Mouse (Mus musculus) spleen, adult 2 months (tissue): ENCODE results near the gene Cyb5d2. TPM values are rescaled to one million over a fixed set of nuclear protein-coding genes. Genes with fewer than 3 reads are reported as not detected.
A peak's percentile ranks its signal among the peaks of the same experiment; 100 is the strongest.

Source experiments
- DNase-seq, 2 experiments: peaks; one replicate each; pipeline versions ENCODE4 v3.0.0 to v3.0.0-alpha.2; 2012 to 2021; ENCODE audit warnings: low spot score in 2 of 2, low read depth in 1 of 2
- H3K27ac ChIP-seq: fragments of 200-500 bp; 2 replicates; pipeline ENCODE4 v1.5.1; 2012; ENCODE audit warnings: low read length, inconsistent platforms; ENCODE audit not compliant: insufficient read depth
- H3K27me3 ChIP-seq: fragments of 200-500 bp; 2 replicates; pipeline ENCODE4 v1.6.1; 2012; ENCODE audit warnings: mild to moderate bottlenecking, moderate library complexity, low read length, inconsistent platforms; ENCODE audit not compliant: control insufficient read depth, insufficient read depth
- H3K36me3 ChIP-seq: fragments of 200-500 bp; 2 replicates; pipeline ENCODE4 v1.6.1; 2012; ENCODE audit warnings: mild to moderate bottlenecking, low read length, inconsistent platforms; ENCODE audit not compliant: control insufficient read depth, insufficient read depth
- H3K4me1 ChIP-seq: fragments of 200-500 bp; 2 replicates; pipeline ENCODE4 v1.6.1; 2011; ENCODE audit warnings: inconsistent platforms; ENCODE audit not compliant: control insufficient read depth, insufficient read depth, insufficient read length
- H3K4me3 ChIP-seq: fragments of 200-500 bp; 2 replicates; pipeline ENCODE4 v1.5.1; 2011; ENCODE audit warnings: mild to moderate bottlenecking, inconsistent platforms; ENCODE audit not compliant: insufficient read depth, insufficient read length; ENCODE audit errors: extremely low read depth
- CTCF ChIP-seq: fragments of 200-500 bp; IDR thresholded peaks from 2 replicates; pipeline ENCODE4 v1.5.1; 2011; ENCODE audit warnings: mild to moderate bottlenecking, inconsistent platforms; ENCODE audit not compliant: insufficient read depth, insufficient read length, insufficient replicate concordance; ENCODE audit errors: extremely low read depth
- POLR2A ChIP-seq: fragments of 200-500 bp; IDR thresholded peaks from 2 replicates; pipeline ENCODE4 v1.6.1; 2011; ENCODE audit warnings: low read depth, low read length, inconsistent platforms
- WGBS: fragments of 180-500 bp; shearing (Covaris S2); methylation state at CpG from one replicate; pipeline ENCODE4 v1.1.7; 2018; 5-methylcytosine and 5-hydroxymethylcytosine counted together
- polyA plus RNA-seq: library from polyadenylated mRNA; depleted of rRNA; stranded (reverse); fragments of >200 nt; gene quantifications from 2 replicates; pipeline ENCODE4 v1.2.3, GENCODE M21; 2012

The Cyb5d2 gene
- polyA plus RNA-seq, 1 experiment: 2.4 TPM

DNA sequence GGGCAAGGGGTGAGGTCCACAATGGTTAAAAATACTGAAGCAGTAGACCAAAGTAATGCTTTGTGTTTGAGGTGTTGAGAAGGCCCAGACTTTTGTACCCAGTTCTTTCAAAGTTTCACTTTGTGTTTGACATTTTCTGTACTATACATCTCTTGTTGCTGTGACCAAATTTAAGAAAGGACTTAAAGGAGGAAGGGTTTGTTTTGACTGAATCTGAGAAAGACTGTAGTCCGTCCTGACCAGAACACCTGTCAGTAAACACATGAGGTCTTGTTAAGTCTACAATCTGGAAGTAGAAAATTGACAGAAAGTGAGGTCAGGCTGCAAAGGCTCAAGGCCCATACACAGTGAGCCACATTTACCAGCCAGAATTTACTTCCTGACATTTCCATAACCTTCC, 20.9 kb upstream of the Cyb5d2 start:
- Histone ChIP-seq H3K27me3 (no peaks in the 10 kb centered on the region), H3K36me3 (peaks cover 12% of the 10 kb centered on the region), H3K4me3 (no peak overlapping the region), H3K4me1 (no peaks in the 10 kb centered on the region), H3K27ac (no peak overlapping the region)
- DNase-seq: no peak
- WGBS: 89% methylated on average over 1 of the region's 1 CpGs
- no peak for TF ChIP-seq CTCF
- TF ChIP-seq POLR2A: no peak

DNA sequence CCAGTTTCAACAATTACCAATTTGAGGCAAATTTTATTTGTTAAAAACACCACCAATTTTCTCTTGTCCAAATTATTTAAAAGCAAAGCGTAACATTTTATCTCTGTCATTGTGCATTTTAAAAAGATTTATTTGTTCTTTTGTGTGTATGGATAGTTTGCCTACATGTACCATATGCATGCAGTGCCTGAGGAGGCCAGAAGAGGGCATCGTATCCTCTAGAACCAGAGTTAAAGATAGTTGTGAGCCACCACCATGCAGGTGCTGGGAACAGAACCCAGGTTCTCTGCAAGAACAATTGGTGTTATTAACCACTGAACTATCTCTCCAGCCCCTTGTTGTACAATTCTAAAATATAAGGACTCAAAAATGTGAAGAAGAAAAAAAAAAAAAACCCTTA, 18.2 kb upstream of the Cyb5d2 start:
- 90% methylated on average over 2 of the region's 2 CpGs for WGBS
- TF ChIP-seq CTCF (no peak), POLR2A (no peak)
- Histone ChIP-seq H3K4me1 (no peaks in the 10 kb centered on the region), H3K27ac (no peak overlapping the region), H3K27me3 (no peaks in the 10 kb centered on the region), H3K36me3 (peaks cover 3% of the 10 kb centered on the region), H3K4me3 (no peak overlapping the region)
- peak in 1 of 2 experiments; percentile 7 for DNase-seq

DNA sequence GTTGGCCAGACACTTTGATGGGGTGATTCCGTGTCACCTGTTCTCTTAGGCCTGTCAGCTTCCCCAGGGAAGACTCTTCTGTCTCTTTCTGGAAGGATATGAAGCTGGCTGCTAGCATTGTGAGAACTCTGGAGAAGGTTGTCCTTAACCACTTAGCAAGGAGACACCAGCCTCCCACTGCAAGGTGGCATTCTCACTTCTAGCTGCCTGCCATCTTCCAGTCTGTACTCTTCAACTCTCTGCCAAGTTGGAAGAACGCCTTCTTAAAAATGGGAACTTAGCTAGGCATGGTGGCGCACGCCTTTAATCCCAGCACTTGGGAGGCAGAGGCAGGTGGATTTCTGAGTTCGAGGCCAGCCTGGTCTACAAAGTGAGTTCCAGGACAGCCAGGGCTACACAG, 17.7 kb upstream of the Cyb5d2 start:
- TF ChIP-seq CTCF: no peak
- TF ChIP-seq POLR2A: no peak
- Histone ChIP-seq H3K4me1 (no peaks in the 10 kb centered on the region), H3K27ac (no peak overlapping the region), H3K4me3 (no peak overlapping the region), H3K27me3 (no peaks in the 10 kb centered on the region), H3K36me3 (peaks cover 3% of the 10 kb centered on the region)
- no peak for DNase-seq
- 97% methylated on average over 5 of the region's 5 CpGs for WGBS

DNA sequence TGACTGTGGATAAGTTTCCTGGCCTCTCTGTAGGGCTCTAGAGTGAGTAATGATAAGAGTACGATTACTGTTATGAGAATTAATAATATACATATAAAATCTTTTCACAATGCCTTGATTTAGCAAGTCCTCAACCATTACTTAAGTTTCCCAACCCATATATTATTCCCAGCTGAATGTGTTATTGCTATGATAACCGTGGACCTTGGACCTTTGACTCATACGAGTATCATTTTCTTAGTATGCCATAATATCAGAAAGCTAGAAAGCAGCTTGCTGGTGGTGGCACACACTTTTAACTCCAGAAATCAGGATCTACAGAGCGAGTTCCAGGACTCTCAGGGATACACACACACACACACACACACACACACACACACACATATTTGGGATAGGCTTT, 12.1 kb upstream of the Cyb5d2 start:
- TF ChIP-seq CTCF: no peak
- no peak for TF ChIP-seq POLR2A
- no peak for DNase-seq
- no peaks in the 10 kb centered on the region for H3K4me1 ChIP-seq
- no peak overlapping the region for H3K4me3 ChIP-seq
- H3K27ac ChIP-seq: no peak overlapping the region
- no peaks in the 10 kb centered on the region; the same call in 1 of the 2 replicates for H3K36me3 ChIP-seq
- no peaks in the 10 kb centered on the region for H3K27me3 ChIP-seq
- 87% methylated on average over 4 of the region's 4 CpGs for WGBS

DNA sequence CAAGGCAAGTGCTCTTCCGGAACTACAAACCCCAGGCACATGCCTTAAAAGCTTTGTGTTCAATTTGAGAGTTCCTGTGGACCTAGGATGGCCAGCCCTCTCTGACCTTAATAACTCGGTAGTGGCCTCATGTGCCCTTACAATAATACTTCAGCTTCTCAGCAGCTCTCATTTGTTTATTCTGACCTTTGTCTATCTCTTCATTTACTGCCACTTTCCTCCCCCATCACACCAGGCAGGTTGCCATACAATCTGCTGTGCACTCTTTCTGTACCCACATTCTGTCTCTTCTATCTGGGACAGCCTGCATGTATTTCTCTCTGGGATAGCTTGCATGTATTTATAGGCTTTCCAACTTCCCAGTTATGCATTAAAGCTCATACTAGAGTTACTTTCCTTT, 10.6 kb upstream of the Cyb5d2 start:
- Histone ChIP-seq H3K4me1 (no peaks in the 10 kb centered on the region), H3K4me3 (no peak overlapping the region), H3K27me3 (no peaks in the 10 kb centered on the region), H3K27ac (no peak overlapping the region), H3K36me3 (no peaks in the 10 kb centered on the region; the same call in 1 of the 2 replicates)
- 79% methylated on average over 2 of the region's 2 CpGs for WGBS
- TF ChIP-seq POLR2A (no peak), CTCF (no peak)
- DNase-seq: no peak

DNA sequence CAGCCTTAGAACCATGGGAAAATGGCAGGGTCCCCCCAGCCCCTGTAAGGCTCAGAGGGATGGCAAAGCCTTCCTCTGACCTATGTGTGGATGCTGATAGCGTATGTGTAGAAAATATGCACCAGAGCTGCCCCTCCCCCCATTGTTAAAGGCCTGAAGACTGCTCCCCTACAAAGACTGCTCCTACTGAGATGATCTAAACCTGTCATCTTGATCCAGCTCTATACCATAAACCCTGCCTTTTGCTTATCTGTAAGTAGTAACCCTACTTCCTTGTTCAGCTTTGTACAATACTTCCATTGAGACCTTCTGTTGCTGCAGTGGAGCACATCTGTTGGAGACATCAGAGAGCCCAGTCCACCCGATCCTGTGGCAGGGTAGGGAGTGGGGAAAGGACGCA, 9.3 kb upstream of the Cyb5d2 start:
- Histone ChIP-seq H3K4me3 (no peak overlapping the region), H3K36me3 (no peaks in the 10 kb centered on the region; the same call in 1 of the 2 replicates), H3K4me1 (no peaks in the 10 kb centered on the region), H3K27me3 (no peaks in the 10 kb centered on the region), H3K27ac (no peak overlapping the region)
- 88% methylated on average over 3 of the region's 3 CpGs for WGBS
- TF ChIP-seq POLR2A: no peak
- TF ChIP-seq CTCF: no peak
- DNase-seq: no peak

DNA sequence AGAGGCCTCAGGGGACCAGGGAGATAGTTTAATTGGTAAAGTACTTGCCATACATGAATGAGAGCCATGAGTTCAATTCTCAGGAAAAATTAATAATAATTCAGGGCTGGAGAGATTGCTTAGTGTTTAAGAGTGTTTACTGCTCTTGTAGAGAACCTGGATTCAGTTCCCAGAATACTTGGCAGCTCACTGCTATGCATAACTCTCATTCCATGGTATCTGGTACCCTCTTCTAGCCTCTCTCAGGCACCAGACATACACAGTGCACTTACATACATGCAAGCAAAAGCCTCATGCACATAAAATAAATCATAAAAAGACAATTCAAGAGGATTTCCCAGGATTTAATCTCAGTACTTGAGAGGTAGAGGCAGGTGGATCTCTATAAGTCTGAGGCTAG, 8.6 kb upstream of the Cyb5d2 start:
- Histone ChIP-seq H3K4me1 (no peaks in the 10 kb centered on the region), H3K36me3 (no peaks in the 10 kb centered on the region; the same call in 1 of the 2 replicates), H3K4me3 (no peak overlapping the region), H3K27ac (no peak overlapping the region), H3K27me3 (no peaks in the 10 kb centered on the region)
- TF ChIP-seq POLR2A (no peak), CTCF (no peak)
- DNase-seq: no peak
